ENCODE assay signal across 9 mouse cellular contexts in genomic region chr9:40776459-40777248, GRCm38 (mm10). TPM values are rescaled to one million over a fixed set of nuclear protein-coding genes. Genes with fewer than 3 reads are reported as not detected.
A peak's percentile ranks its signal among the peaks of the same experiment; 100 is the strongest.
DNase-seq lines count a peak whose midpoint lies in the region; ATAC-seq and TF ChIP-seq lines count a peak whose summit lies in the region.
"Had no signal": no experiment of that assay in that cellular context is flagged by ENCODE, and none has a peak within 500 bp of the region (broad histone marks: within the 10 kb centered on the region; RNA-seq: fewer than 3 reads in every experiment).

No protein-coding gene starts in this region.

- ATAC-seq in heart, embryonic 15.5 days (replicated peaks; ENCODE audit: insufficient number of reproducible peaks, insufficient read depth, low FRiP score, low read depth), result 0 out of 2 replicates have a peak, but pooled peaks have one; percentile 53
- 0 out of 2 replicates have a peak, but pooled peaks have one; percentile 48 for ATAC-seq in kidney, postnatal 0 days (replicated peaks; ENCODE audit: low FRiP score, low read depth)
- ATAC-seq in stomach, postnatal 0 days (ENCODE audit: low FRiP score, low TSS enrichment), result peak; percentile 89

- TF ChIP-seq POLR2A in cerebellum, adult 2 months (IDR thresholded peaks at IDR 0.05; ENCODE audit: borderline replicate concordance, insufficient read depth, low read length), result no peak

- WGBS in heart, embryonic 15.5 days, result 45% methylated on average over 11 of the region's 11 CpGs
- 43% methylated on average over 11 of the region's 11 CpGs for WGBS in kidney, postnatal 0 days
- 62% methylated on average over 11 of the region's 11 CpGs for WGBS in stomach, postnatal 0 days
- WGBS in cerebellum, adult 2 months, result 81% methylated on average over 11 of the region's 11 CpGs

- H3K4me1 ChIP-seq in heart, embryonic 15.5 days (replicated peaks), result peaks cover 14% of the 10 kb centered on the region; the same call in 1 of the 2 replicates
- peaks cover 4% of the 10 kb centered on the region; the same call in 1 of the 2 replicates for H3K4me1 ChIP-seq in kidney, postnatal 0 days (replicated peaks; ENCODE audit: insufficient read depth, low read length)
- no peaks in the 10 kb centered on the region for H3K4me1 ChIP-seq in stomach, postnatal 0 days (replicated peaks; ENCODE audit: control insufficient read depth, insufficient read depth)
- peaks cover 7% of the 10 kb centered on the region for H3K4me1 ChIP-seq in cerebellum, adult 2 months (ENCODE audit: control insufficient read depth, insufficient read depth, low read length)

- no peak overlapping the region for H3K4me2 ChIP-seq in heart, embryonic 15.5 days
- H3K4me2 ChIP-seq in kidney, postnatal 0 days (ENCODE audit: low read length), result no peak overlapping the region
- H3K4me2 ChIP-seq in stomach, postnatal 0 days (replicated peaks; ENCODE audit: low read depth), result no peak overlapping the region

- H3K27ac ChIP-seq in heart, embryonic 15.5 days, result peak overlapping the region; percentile 67
- peak overlapping the region; percentile 78 for H3K27ac ChIP-seq in kidney, postnatal 0 days
- peak overlapping the region; percentile 64 for H3K27ac ChIP-seq in stomach, postnatal 0 days (replicated peaks)
- H3K27ac ChIP-seq in cerebellum, adult 2 months (ENCODE audit: insufficient read depth, low read length), result no peak overlapping the region
- H3K27ac ChIP-seq: left cerebral cortex, adult 2 months had no signal

- DNase-seq in urinary bladder, postnatal 14 days (ENCODE audit: low spot score), result peak; percentile 80
- DNase-seq in urinary bladder, adult 2 months (ENCODE audit: low spot score), result no peak
- peak; percentile 69 for DNase-seq in kidney, postnatal 0 days (ENCODE audit: low spot score)
- peak; percentile 83 for DNase-seq in stomach, postnatal 0 days (ENCODE audit: low spot score)
- no peak for DNase-seq in cerebellum, adult 2 months
- no peak for DNase-seq in cerebellum, adult 9-10 months
- DNase-seq in spleen, postnatal 36 days (ENCODE audit: low spot score in 2 of 2), result no peak

- no peaks in the 10 kb centered on the region for H3K36me3 ChIP-seq in heart, embryonic 15.5 days
- H3K36me3 ChIP-seq in kidney, postnatal 0 days (ENCODE audit: insufficient read depth, low read length), result no peaks in the 10 kb centered on the region
- H3K36me3 ChIP-seq in stomach, postnatal 0 days (ENCODE audit: control insufficient read depth, insufficient read depth, low read length), result no peaks in the 10 kb centered on the region

- TF ChIP-seq CTCF in kidney, postnatal 0 days (IDR thresholded peaks at IDR 0.05; ENCODE audit: low read depth), result no peak
- no peak for TF ChIP-seq CTCF in stomach, postnatal 0 days (IDR thresholded peaks at IDR 0.05; ENCODE audit: low read depth)
- no peak for TF ChIP-seq CTCF in cerebellum, adult 2 months (IDR thresholded peaks at IDR 0.05; ENCODE audit: borderline replicate concordance, insufficient read depth, low read depth, low read length)

- H3K27me3 ChIP-seq in heart, embryonic 15.5 days, result no peaks in the 10 kb centered on the region
- H3K27me3 ChIP-seq in kidney, postnatal 0 days (ENCODE audit: insufficient read depth, low read length), result no peaks in the 10 kb centered on the region
- H3K27me3 ChIP-seq in stomach, postnatal 0 days (ENCODE audit: control insufficient read depth, insufficient read depth, low read length), result no peaks in the 10 kb centered on the region
- H3K27me3 ChIP-seq in cerebellum, adult 2 months (ENCODE audit: control insufficient read depth, insufficient read depth, low read length), result no peaks in the 10 kb centered on the region

- H3K4me3 ChIP-seq in heart, embryonic 15.5 days, result no peak overlapping the region
- H3K4me3 ChIP-seq in kidney, postnatal 0 days (replicated peaks; ENCODE audit: low read depth, low read length), result no peak overlapping the region
- H3K4me3 ChIP-seq in stomach, postnatal 0 days (ENCODE audit: low read depth, low read length), result no peak overlapping the region
- H3K4me3 ChIP-seq in cerebellum, adult 2 months (replicated peaks; ENCODE audit: insufficient read depth, low read depth, low read length), result no peak overlapping the region
- H3K4me3 ChIP-seq: left cerebral cortex, adult 2 months had no signal

- H3K9me3 ChIP-seq in heart, embryonic 15.5 days (replicated peaks), result no peaks in the 10 kb centered on the region
- no peaks in the 10 kb centered on the region for H3K9me3 ChIP-seq in kidney, postnatal 0 days (replicated peaks; ENCODE audit: low read length)
- H3K9me3 ChIP-seq in stomach, postnatal 0 days (ENCODE audit: control insufficient read depth, low read length), result no peaks in the 10 kb centered on the region

- TF ChIP-seq EP300 in stomach, postnatal 0 days (optimal IDR thresholded peaks at IDR 0.05), result no peak

- no peak overlapping the region for H3K9ac ChIP-seq in heart, embryonic 15.5 days
- no peak overlapping the region for H3K9ac ChIP-seq in kidney, postnatal 0 days (ENCODE audit: low read depth, low read length)
- no peak overlapping the region for H3K9ac ChIP-seq in stomach, postnatal 0 days (ENCODE audit: low read length)

RNA-seq across cellular contexts. Expression of gene Hspa8, which starts 24.1 kb away (rescaled TPM):
- 1,107 and 1,301 TPM in 2 replicates for polyA plus RNA-seq in urinary bladder, adult 2 months (2012; rRNA removed)
- polyA plus RNA-seq in heart, embryonic 15.5 days (2015; fragmentation: Nextera tagmentation; extraction: Ambion mirVana), result 1,867 and 1,945 TPM in 2 replicates
- polyA plus RNA-seq in kidney, postnatal 0 days (2015; fragmentation: Nextera tagmentation; extraction: Ambion mirVana), result 1,937 and 2,022 TPM in 2 replicates
- 991 and 1,085 TPM in 2 replicates for polyA plus RNA-seq in stomach, postnatal 0 days (2015; fragmentation: Nextera tagmentation; extraction: Ambion mirVana)
- 2,645 and 2,703 TPM in 2 replicates for polyA plus RNA-seq in cerebellum, adult 2 months (2012; rRNA removed)

Comparison
In these comparisons a context has a peak if more than half of its experiments do, and no peak if none do; other contexts are left out.
1. DNase-seq: peak in urinary bladder, postnatal 14 days (single experiment), kidney, postnatal 0 days (single experiment) and stomach, postnatal 0 days (single experiment); none in urinary bladder, adult 2 months (single experiment), cerebellum, adult 2 months (0 of 2), cerebellum, adult 9-10 months (single experiment) and spleen, postnatal 36 days (0 of 2).
2. Peak in every context shown above with its lines, with median percentiles within 50 percentile points of each other: ATAC-seq.